Mouse (Mus musculus) stomach, postnatal 0 days (tissue): ENCODE results near the gene Map2k5. TPM values are rescaled to one million over a fixed set of nuclear protein-coding genes. Genes with fewer than 3 reads are reported as not detected.

Experiments used
- ATAC-seq: fragments of 200-750 bp; cut with Nextera tagmentation; 2 replicates; pipeline ENCODE4 v1.8.0; 2017; ENCODE audit not compliant: low FRiP score, low TSS enrichment
- DNase-seq: peaks from one replicate; pipeline ENCODE4 v3.0.0-alpha.2; 2016; ENCODE audit warnings: low spot score
- H3K27ac ChIP-seq: fragments of 300-500 bp; sonication (generic); replicated peaks from 2 replicates; pipeline ENCODE4 v1.5.1; 2014; ENCODE audit warnings: mild to moderate bottlenecking, control low read depth
- H3K27me3 ChIP-seq: fragments of 300-500 bp; sonication (generic); 2 replicates; pipeline ENCODE4 v1.6.1; 2014; ENCODE audit warnings: low read length; ENCODE audit not compliant: control insufficient read depth, insufficient read depth
- H3K36me3 ChIP-seq: fragments of 300-500 bp; sonication (generic); 2 replicates; pipeline ENCODE4 v1.6.1; 2014; ENCODE audit warnings: low read length, mixed read lengths; ENCODE audit not compliant: control insufficient read depth, insufficient read depth
- H3K4me1 ChIP-seq: fragments of 300-500 bp; sonication (generic); replicated peaks from 2 replicates; pipeline ENCODE4 v1.6.1; 2014; ENCODE audit warnings: antibody characterized with exemption; ENCODE audit not compliant: control insufficient read depth, insufficient read depth
- H3K4me2 ChIP-seq: fragments of 300-500 bp; sonication (generic); replicated peaks from 2 replicates; pipeline ENCODE4 v1.6.1; 2014; ENCODE audit warnings: low read depth, mild to moderate bottlenecking, control low read depth, moderate library complexity
- H3K4me3 ChIP-seq: fragments of 300-500 bp; sonication (generic); 2 replicates; pipeline ENCODE4 v1.5.1; 2014; ENCODE audit warnings: low read depth, low read length, control low read depth
- H3K9ac ChIP-seq: fragments of 300-500 bp; sonication (generic); 2 replicates; pipeline ENCODE4 v1.6.1; 2014; ENCODE audit warnings: mild to moderate bottlenecking, low read length, control low read depth, mixed read lengths
- H3K9me3 ChIP-seq: fragments of 300-500 bp; sonication (generic); 2 replicates; pipeline ENCODE4 v1.6.1; 2016; ENCODE audit warnings: low read length; ENCODE audit not compliant: control insufficient read depth
- CTCF ChIP-seq: IDR thresholded peaks from 2 replicates; pipeline ENCODE4 v1.5.1; 2016; ENCODE audit warnings: antibody characterized with exemption, low read depth, mild to moderate bottlenecking, moderate library complexity
- EP300 ChIP-seq: optimal IDR thresholded peaks from 2 replicates; pipeline ENCODE3; 2016; ENCODE audit warnings: antibody characterized with exemption
- WGBS: fragments of 180-500 bp; shearing (Covaris S2); extraction: QIAGEN DNeasy Blood & Tissue Kit; methylation state at CpG from one replicate; pipeline ENCODE4 v1.1.7; 2014; 5-methylcytosine and 5-hydroxymethylcytosine counted together
- polyA plus RNA-seq: library from polyadenylated mRNA; unstranded; fragments of >200 nt; fragmentation: Nextera tagmentation; extraction: Ambion mirVana; gene quantifications from 2 replicates; pipeline ENCODE4 v1.2.1, GENCODE M21; 2015

Gene Map2k5
- polyA plus RNA-seq, 1 experiment from 2014 or later, result 14.9 TPM

- no peaks in the 10 kb centered on the region for H3K9me3 ChIP-seq
- H3K27me3 ChIP-seq, result no peaks in the 10 kb centered on the region
- H3K9ac ChIP-seq, result no peak overlapping the region
- no peak overlapping the region for H3K4me2 ChIP-seq
- H3K36me3 ChIP-seq, result no peaks in the 10 kb centered on the region; the same call in 1 of the 2 replicates
- no peaks in the 10 kb centered on the region for H3K4me1 ChIP-seq
- DNase-seq, result no peak
- no peak overlapping the region for H3K27ac ChIP-seq
- TF ChIP-seq EP300 (no peak), CTCF (no peak)
- no peak overlapping the region for H3K4me3 ChIP-seq
- WGBS, result 66% methylated on average over 4 of the region's 4 CpGs
- ATAC-seq, result no peak
Observed at GRCm38 (mm10) chr9:63195523-63195922, 182.2 kb downstream of the Map2k5 start.

DNA sequence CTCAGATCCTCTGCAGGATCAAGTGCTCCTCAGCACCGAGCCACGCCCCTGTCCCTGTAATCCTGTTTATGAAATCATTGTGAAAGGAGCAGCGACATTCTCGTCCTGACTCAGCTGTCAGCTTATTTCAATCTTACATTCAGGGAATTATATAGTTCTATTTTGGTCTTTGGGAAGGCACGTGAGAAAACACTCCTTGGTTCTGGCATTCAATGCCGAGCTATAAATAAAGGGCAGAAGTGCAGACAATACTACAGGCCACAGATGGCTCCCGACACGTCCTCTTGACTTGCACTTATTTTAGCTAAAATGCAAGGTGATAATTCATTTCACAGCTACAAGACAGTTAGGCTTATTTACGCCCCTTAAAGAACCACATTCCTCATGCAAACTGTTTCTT lies 182.9 kb downstream of the Map2k5 start:
- DNase-seq (no peak), ATAC-seq (no peak)
- no peaks in the 10 kb centered on the region for H3K9me3 ChIP-seq
- H3K27ac ChIP-seq, result no peak overlapping the region
- no peak overlapping the region for H3K4me2 ChIP-seq
- no peaks in the 10 kb centered on the region for H3K27me3 ChIP-seq
- TF ChIP-seq CTCF (no peak), EP300 (no peak)
- no peak overlapping the region for H3K9ac ChIP-seq
- WGBS, result 58% methylated on average over 9 of the region's 9 CpGs
- H3K4me1 ChIP-seq, result no peaks in the 10 kb centered on the region
- no peak overlapping the region for H3K4me3 ChIP-seq
- H3K36me3 ChIP-seq, result no peaks in the 10 kb centered on the region; the same call in 1 of the 2 replicates

DNA sequence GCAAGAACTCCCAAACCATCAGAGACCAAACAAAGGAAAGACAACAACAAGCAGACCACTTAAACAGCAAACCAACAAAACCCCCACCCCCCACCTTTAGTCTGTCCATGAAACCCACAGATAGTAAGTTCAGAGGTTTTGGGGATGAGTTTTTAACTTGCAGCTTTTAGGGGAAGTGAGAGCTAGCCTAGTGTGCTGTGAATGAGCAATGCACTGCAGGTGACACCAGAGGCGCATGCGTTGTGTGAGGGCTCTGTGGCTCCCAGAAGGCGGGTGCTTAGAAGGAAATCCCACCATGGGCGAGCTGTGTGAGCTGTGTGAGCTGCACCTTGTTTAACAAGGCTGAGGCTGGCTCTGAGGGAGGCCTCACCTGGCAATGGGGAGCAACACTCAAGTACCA lies 184.9 kb downstream of the Map2k5 start:
- no peaks in the 10 kb centered on the region for H3K9me3 ChIP-seq
- no peaks in the 10 kb centered on the region for H3K4me1 ChIP-seq
- no peak overlapping the region for H3K9ac ChIP-seq
- no peaks in the 10 kb centered on the region for H3K27me3 ChIP-seq
- H3K36me3 ChIP-seq, result no peaks in the 10 kb centered on the region; the same call in 1 of the 2 replicates
- WGBS, result 76% methylated on average over 4 of the region's 4 CpGs
- no peak for DNase-seq
- H3K27ac ChIP-seq, result no peak overlapping the region
- no peak overlapping the region for H3K4me3 ChIP-seq
- no peak overlapping the region for H3K4me2 ChIP-seq
- TF ChIP-seq EP300 (no peak), CTCF (no peak)
- ATAC-seq, result no peak

DNA sequence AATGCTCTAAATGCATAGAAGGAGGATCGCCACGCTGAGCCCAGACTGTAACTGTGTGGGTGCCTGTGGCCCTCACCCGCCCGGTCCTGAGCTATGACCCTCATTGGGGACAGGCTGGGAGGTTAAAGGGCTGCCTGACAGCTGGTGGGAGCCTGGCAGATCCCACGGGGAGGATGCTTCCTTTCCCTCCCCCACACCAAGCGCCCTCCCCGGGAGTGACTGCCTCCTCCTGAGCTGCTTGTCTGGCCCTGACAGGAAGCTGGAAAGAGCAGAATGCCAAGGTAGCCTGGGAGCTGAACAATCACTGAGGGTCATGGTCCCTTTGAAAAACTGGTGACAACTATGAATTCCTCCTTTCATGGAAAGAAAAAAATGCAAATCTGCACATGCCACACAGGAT lies 190.4 kb downstream of the Map2k5 start:
- TF ChIP-seq CTCF (no peak), EP300 (no peak)
- DNase-seq (no peak), ATAC-seq (no peak)
- Histone ChIP-seq H3K27ac (no peak overlapping the region), H3K9me3 (no peaks in the 10 kb centered on the region), H3K4me1 (no peaks in the 10 kb centered on the region), H3K4me3 (no peak overlapping the region), H3K9ac (no peak overlapping the region), H3K36me3 (no peaks in the 10 kb centered on the region; the same call in 1 of the 2 replicates), H3K27me3 (no peaks in the 10 kb centered on the region), H3K4me2 (no peak overlapping the region)
- WGBS, result 42% methylated on average over 7 of the region's 7 CpGs

DNA sequence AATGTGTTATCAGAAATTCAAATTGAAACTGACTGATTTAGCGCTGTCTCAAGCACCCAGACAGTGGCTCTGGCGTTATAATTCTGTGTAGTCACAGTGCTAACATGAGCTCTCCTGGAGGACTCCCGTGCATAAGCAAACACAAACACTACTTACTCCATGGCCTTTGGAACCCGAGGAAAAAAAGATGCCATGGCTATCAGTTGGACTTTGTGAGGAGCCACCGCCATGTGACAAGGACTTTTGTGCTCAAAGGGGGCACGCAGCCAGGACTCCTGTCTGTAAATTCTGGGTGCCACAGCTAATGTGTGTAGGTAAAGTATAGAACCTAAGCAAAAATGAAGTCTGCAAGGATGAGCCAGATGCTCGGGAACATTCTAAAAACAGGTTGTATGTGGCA lies 192.5 kb downstream of the Map2k5 start:
- ATAC-seq, result no peak
- WGBS, result 68% methylated on average over 7 of the region's 7 CpGs
- no peak for DNase-seq

DNA sequence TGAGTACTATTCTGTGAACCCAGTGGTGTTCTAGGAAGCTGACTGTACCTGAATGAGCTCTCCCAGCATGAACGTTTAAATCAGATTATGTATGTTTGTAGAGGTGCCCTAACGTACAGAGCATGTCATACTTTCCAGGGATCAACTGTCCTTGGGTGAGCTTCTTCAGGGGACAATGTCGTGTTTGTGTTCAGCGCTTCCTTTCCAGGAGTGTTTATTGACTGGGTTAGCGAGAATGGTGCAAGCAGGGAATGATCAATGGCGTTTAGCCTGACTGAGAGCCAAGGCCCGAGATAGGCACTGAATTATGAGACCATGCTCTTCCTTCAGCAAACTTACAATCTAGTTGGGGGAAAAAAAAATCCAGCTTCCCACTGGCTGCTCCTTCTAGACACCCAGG lies 193.8 kb downstream of the Map2k5 start:
- H3K27me3 ChIP-seq, result no peaks in the 10 kb centered on the region
- 60% methylated on average over 7 of the region's 7 CpGs for WGBS
- H3K36me3 ChIP-seq, result no peaks in the 10 kb centered on the region
- no peaks in the 10 kb centered on the region for H3K9me3 ChIP-seq
- H3K4me2 ChIP-seq, result no peak overlapping the region
- TF ChIP-seq CTCF (no peak), EP300 (no peak)
- no peak overlapping the region for H3K4me3 ChIP-seq
- H3K4me1 ChIP-seq, result no peaks in the 10 kb centered on the region
- no peak for ATAC-seq
- H3K9ac ChIP-seq, result no peak overlapping the region
- no peak for DNase-seq
- no peak overlapping the region for H3K27ac ChIP-seq

More for the DNA sequence above, 192.5 kb downstream of the Map2k5 start:
- Histone ChIP-seq H3K27me3 (no peaks in the 10 kb centered on the region), H3K27ac (no peak overlapping the region), H3K36me3 (no peaks in the 10 kb centered on the region), H3K4me3 (no peak overlapping the region), H3K4me2 (no peak overlapping the region), H3K9me3 (no peaks in the 10 kb centered on the region), H3K9ac (no peak overlapping the region), H3K4me1 (no peaks in the 10 kb centered on the region)
- TF ChIP-seq EP300 (no peak), CTCF (no peak)
